Mouse (Mus musculus) c-Kit-positive CD71-positive TER-119-positive erythroid progenitor cells, embryonic 14.5 days (primary cell): ENCODE measurements at regions not wholly inside any gene's neighbourhood (a gene's known extent, or its start where the extent isn't known, plus 50 kb on each side); places are given as distances from the start of the nearest gene placed in this dataset.

ENCODE experiments used
- DNase-seq: peaks from one replicate; pipeline ENCODE4 v3.0.0-alpha.2; 2013; ENCODE audit warnings: low spot score

DNA sequence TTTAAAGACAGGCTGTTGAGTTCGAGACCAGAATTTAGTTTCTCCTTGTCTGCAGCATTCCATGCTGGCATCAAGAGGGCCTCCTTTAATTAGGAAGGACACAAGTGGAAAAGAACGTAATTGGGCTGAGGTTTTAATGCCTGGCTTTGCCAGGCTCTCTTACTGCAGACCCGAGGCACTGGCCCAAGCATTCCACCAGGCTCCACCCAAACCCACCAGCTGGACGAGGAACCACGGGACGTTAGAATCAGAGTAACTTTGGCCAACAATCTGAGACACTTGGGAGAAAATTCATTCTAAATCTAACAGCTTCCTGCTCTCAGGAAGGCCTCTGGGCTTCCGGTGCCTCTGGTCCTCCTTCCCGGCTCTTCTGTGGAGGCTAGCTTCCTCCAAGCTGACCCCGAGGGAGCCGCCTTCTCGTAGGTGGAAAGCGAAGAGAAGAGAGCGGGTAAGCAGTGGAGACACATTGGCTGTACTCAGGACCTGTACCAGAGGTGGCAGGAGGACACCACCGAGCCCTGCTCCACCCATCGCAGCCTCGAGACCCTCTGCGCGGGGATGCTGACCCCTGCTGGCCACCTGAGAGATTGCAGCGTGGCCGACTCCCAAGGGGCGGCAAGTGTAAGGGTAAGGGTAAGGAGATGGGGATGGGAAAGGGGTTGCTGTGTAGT lies 105.5 kb downstream of the Tmem17 start:
- DNase-seq = peak; percentile 40

DNA sequence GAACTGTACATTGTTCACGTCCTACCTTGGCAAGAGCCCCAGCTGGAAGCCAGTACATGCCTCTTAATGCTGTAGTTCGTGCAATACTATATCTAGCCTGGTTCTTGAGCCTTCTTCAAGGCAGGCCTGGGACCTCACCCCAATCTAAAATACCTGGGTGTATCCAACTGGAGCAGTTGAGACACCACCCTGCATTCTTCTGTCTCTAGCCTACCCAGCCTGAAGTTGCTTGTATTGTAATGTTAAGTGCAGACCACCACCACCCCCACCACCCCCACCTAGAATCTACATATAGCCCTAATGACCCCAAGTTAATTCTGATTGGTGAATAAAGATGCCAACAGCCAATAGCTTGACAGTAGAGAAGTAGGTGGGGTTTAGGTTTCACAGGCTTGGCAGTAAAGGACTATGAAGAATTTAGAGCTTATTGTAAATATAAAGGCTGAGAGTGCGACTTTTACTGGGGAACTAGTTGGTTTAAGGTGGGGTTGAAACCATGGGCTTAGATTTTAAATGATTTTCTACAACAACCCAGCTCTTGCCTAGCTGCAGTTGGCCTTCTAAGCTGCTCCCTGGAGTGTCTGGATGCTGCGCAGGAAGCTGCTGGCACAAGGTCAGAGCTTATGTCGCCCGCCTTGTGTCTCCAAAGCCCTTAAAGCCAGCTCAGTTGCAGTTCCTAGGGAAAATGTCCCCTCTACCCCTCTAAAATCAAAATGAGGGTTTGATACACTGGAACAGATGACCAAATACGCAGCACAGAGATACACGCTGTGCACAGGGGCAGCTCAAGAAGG lies 109.2 kb downstream of the Tmem17 start:
- DNase-seq = no peak

DNA sequence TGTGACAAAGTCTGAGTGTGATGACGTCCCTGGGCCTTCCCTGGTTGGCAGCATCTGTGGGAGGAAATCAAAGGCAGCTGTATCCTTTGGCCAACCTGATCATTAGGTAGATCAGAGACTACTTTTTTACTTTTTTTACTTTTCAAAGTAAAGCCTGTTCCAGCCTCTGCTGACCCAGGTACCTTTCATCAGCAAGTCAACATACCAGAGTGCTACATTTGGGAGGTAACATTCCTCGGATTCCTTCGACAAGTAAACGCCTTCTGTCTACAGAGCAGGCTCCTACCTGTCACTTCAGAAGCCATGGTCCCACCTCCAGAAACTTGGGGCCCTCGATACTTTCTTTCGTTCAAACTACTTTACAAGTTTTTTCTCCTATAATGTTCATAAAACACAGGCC lies 110.0 kb downstream of the Tmem17 start:
- no peak for DNase-seq

DNA sequence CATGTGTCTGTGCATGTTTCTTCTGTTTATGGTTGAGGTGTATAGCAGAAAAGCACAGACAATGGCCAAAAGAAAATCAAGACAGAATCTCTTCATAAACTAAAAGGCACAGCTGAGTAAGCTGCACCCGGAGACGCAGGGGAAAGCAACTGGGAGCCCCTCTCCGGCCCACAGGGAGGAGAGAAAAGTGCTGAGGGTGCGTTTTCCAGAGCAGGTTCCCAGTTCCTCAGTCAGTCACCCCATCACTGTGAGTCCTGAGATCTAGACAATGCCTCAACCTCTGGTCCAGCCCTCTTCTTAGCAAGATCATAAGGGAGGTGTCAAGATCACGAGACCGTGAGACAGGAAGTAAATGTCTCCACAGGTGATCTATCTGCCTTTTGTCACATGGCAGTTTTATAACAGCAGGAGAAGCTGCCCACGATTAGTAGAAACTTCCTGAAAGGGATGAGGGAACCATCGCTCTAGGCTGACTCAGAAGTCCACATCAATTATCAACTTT lies 110.7 kb downstream of the Tmem17 start:
- no peak for DNase-seq

DNA sequence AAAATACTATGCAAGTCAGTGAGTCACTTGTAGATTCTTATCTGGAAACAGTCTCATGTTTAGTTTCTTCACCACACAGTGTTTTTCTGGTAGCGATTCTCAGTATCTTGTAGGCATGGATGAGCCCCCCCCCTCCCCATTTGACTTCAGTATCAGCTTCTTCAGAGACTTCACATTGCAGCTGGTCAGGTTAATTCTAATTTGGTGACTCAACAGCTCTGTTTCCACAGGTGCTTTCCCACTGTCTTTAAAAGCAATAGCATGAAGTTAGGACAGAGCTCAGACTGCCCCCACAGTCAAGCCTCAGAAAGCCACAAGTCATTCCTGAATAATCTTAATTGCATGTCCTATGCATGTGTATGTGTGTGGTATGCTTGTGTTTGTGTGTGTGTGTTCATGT lies 114.5 kb downstream of the Tmem17 start:
- no peak for DNase-seq

DNA sequence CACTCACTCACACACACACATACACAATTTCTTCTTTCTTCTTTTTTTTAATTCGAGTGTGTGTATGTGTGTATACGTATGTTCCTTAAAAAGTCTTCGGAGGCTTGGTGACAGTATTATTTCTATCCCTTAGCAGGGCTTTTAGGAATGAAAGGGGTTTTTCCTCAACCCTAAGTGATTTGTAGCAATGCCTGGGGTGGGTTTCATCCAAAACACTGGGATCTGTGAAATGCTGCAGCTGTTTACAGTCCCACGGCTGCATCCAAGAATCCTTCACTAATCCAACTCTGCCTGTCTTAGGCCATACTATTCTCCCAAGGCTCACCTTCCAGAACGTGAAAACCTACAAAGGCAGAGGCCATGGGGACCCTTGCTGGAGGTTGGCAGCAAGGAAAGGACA lies 116.6 kb downstream of the Tmem17 start:
- no peak for DNase-seq

DNA sequence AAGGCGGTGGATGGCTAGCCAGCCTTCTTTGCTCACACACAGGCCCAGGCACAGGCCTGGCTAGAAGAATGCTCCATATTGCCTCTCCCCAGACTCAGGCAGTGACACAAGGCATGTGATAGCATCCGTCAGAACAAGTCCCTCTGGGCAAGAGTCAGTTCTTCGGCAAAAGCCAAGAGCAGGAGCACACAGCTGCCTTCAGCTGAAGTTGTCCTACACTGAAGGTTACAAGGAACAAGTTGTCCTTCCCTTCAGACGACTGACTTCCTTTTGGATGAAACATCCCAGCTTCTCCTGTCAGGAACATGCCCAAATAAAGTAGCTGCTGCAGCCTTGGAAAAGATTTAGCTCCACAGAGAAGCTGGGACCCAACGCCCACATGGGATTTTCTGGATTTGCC lies 117.1 kb downstream of the Tmem17 start:
- DNase-seq = no peak

DNA sequence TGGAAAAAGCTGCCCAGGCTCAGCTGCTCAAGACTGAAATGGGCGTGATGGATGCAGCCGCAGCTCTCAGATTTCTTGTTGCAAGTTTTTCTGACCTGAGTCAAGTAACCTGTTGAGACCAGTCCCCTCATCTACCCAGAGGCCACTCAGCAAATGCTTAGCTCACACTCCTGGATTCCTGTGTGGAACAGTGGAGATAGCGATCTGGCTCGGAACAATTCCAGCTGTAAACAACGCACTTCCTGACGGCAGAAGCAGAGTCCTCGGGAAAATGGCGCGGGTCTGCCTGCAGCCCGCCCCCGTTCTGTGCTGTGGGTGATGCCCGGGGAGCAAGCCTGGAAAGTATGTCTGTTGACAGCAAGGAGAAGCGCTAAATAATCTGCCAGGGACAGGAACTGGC lies 117.7 kb downstream of the Tmem17 start:
- DNase-seq = no peak

DNA sequence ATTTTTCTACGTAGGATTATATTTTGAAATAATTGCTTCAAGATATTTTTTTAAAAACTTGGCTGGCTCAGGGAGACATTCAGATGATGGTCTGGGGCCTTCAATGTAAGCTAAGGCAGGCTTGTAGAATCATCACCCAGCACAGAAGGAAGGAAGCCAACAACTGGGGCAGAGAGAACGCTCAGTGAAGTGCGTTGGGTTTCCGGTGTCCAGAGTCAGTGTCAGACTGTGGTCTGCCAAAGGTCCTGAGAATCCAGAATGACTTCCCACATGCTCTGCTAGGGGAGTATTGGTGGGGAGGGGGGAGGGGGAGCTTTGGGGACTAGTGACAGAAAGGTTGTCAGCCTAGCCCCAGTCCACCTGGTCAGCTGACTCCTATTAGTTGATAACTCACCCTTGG lies 118.1 kb downstream of the Tmem17 start:
- DNase-seq = no peak

DNA sequence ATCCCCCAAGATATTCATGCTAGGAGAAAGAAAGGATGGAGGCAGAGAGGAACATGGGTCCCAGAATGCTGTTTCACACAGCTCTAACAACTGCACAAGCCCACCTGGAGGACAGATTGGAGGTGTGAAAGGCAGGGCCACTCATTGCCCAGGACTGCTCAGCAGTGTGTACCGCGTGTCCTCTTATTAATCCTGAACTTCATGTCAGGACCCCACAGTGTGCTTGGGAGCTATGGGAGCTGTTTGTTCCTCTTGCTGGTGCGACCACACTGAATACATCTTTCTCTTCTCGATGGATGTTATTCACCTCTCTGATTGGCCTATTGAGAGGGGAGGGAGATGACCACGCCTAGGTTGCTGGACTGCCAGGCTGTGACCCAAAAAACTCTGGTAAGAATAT lies 119.1 kb downstream of the Tmem17 start:
- DNase-seq = no peak

DNA sequence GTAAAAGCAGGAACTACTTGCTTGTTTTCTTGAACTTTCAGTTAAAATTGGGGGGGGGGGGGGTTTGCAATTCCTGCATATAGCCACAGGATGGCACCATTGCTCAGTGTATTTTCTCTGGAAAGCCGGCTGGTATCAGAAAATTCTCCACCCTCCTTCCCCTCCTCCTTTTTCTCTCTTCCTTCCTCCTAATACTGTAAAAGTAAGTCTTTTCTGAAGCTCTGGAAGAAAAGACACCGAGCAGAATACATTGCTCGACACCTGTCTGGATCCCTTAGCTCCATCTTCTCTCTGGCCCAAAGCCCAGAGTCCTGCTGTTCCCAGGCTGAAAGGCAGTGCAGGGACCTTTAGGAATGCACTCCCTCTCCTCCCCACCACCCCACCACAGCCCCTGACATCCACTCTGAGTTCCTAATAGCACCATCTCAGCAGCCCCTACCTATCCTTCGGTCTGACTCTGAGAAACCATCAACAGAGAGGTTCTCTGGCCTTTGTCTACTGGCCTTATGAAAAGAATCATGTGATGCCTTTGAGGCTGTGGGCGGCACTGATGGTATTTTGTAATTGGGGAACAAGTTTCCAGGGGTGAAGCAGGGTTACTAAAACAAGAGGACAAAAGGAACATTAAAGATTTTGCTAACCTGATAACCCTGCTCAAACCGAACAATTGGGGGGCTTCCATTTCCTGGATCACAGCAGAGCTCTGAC lies 119.9 kb downstream of the Tmem17 start:
- peak; percentile 30 for DNase-seq

DNA sequence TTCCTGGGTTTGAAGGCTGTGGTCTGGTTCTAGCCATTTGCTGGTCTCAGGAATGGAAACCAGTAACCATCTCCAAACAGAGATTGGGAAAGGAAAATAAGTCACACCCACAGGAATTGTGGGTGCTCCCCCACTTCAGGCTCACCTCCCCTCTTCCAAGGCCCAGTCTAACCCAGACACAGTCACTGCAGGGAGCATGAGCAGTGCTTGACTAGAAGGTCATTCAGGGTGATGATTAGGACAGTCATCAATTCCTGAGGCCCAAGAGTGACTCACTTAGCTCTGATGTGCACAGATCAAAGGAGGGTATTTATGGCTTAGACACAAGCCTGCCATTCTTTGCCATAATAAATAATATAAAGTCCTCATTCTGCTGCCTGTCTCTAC lies 120.4 kb downstream of the Tmem17 start:
- DNase-seq = no peak

DNA sequence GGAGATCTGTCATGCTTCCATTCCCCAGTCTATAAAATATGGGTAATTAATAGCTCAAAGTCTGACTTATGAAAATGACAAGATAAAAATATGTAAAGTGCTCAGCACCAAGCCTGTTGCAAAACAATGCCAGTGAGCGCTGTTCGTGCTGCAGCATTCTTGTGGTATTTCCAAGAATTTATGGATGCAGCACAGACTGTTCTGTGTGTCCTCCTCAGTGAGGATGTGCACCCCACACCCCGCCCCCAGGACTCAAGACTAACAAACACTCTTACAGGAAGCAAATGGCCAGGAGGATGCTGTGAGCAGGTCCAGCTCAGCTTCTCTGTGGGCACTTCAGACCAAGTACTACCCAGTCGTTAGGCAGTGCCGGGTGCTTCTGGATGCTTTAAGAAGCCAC lies 121.1 kb downstream of the Tmem17 start:
- no peak for DNase-seq

DNA sequence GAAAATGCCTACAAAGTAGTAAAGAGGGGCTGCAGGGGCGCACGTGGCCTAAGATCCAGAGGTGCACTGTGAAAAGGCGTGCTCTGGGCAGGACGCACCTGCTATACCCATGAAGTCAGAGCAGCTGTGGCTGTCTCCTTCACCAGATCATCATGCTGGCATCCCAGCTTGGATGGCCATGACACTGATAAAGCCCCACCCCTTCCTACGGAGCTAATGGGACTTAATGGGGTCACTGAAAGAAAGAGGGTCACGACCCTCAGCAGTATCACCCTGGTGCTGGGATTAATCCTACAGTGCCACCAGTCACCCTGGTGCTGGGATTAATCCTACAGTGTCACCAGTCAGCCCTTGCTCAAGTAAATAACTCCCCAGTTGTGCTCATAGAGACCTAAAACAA lies 122.1 kb downstream of the Tmem17 start:
- no peak for DNase-seq

DNA sequence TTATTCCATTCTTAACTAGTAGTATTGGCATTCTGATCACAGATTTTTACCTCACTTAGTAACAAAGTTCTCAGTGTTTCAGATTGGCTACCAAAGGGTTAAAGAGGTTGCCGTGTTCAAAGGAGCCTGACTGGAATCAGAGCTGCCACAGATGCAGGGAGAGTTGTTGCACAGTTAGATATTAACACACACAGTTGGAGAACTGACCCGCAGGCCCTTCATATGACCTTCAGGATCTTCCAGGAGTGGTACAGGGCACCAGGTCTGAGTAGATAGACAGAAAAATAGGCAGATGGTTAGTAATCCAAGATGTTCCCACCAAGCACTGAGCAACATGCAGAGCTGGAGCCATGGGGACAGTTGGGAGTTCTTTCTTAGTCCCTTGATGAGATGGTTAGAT lies 123.1 kb downstream of the Tmem17 start:
- DNase-seq = no peak

DNA sequence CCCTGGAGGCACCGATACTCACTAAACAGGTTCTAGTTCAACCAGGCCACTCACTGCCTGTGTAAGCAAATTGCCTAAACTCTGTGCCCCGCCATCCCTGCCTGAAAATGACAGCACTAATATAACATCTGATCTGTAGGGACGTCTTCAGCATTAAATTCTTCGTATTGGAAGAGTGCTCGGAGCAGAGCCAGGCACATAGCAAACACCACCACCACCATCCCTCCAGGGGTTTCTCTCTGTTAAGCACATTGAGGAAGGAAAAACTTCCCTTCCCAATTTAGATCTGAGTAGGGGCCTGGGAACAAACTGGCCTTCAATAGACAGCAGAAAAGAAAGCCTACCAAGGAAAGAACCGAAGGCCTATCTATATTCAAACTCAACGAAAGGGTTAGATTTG lies 124.4 kb downstream of the Tmem17 start:
- no peak for DNase-seq

DNA sequence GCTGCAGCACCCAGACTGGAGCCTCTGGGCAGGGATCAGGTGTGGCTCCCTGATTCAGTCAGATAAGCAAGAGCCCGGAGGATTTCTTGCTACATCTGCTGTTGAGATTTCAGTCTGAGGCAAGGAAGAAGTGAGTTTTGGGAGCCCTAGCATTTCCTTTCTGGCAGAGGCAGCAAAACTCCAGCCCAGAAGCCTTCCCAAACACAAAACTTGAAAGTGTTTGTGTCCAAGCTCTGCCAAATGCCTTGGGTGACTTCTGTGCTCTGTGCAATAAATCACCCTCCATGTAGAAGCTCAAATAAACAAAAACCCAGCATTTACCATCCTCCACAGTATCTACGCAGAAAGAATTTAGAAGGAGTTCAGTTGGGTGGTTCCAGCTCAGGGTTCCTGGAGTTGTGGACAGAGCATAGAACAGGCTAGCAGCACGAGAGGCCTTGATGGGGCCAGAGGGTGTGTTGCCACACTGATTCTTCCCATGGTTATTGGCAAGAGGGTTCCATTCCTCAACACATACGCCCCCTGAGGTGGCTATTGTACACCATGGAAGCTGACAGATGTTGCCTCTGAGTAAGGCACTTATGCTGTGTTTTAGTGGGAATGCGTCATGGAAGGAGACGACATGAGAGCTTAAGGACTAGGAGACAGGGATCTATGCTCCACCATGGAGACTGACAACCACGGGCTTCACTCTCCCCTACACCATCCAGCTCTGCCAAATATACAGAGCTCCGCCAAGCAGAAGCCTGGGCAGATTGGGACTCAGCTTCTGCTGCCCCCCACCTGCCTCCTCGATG lies 125.1 kb downstream of the Tmem17 start:
- no peak for DNase-seq

DNA sequence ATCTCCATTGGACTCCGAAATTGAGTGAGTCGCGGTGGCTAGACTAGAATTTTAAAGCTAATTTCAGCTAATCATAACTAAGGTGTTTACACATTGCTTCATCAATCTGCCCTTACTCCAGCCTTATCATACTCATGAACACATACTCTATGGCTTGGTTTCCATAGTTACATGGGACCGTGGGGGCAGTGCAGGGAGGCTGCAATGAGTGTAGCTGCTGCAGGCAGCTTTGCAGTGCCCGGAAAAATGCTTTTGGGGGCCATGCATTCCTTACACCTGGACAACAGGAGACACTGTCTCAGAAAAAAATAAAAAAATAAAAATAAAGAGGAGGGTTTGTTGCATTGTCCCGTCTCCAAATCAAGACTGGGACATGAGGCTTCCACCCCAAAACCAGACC lies 126.3 kb downstream of the Tmem17 start:
- DNase-seq = no peak

DNA sequence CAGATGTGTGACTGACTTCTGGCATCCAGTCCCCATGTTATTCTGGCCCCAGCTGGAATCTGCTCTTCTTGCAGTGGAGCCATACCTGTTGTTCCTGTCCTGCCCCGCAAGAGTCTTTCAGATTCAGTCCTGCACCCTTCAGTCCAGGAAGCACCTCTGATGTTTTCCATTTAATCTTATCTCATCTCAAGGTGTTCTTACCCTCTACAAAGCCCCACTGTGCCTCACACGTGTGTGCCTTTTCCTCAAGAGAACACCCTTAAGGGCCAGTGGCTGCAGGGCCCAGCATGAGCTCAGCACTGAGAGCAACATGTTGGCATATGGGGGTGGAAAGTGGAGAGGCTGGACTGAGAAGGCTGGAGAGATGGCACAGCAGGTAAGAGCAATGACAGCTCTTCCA lies 126.8 kb downstream of the Tmem17 start:
- DNase-seq = no peak

DNA sequence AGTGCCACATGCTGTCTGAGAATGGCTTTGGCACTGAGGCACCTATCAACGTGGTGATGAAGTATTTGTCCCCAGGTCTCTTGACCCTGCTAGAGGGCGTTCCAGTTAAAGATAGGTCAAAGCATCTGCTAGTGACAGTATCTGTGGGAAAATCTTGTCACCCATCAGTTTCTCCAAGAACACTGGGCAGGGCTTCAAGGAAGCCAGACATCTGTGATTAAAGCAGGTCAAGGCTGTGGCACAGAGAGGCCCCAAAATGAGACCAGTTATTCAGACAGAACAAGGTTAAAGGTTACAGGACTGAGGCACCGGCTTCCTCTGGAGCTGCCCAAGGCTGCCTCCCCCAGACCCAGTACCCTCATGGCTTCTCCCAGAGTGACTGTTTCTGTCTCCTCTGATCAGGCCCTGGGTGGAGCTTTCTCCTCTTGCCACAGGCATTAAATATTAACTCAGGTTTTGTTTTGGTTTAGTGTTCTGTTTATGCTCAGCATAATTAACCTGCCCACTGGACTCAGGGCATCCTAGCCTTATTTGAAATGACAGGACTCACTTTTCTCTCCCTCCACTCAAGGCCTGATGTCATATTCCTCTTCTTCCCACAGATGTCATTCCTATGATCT lies 128.6 kb downstream of the Tmem17 start:
- DNase-seq = no peak

DNA sequence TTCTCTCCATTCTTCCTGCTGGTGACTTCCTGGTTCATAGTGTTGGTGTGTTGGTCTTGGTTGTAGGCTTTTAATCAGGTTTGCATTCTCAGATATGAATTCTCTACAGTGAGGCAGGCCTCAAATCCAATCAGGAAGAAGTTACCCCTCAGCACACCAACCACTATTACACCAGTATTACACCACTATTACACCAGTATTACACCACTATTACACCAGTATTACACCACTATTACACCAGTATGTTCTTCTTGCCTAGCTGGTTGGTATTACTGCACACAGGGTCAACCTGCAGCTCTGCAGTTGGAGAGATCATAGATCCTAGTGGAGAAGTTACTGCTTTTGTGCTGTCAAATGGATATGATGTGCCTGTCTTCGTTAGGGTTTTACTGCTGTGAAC lies 129.6 kb downstream of the Tmem17 start:
- no peak for DNase-seq
